Mouse (Mus musculus): Measurements from ENCODE around the gene Lims1.

GRCm38 (mm10) chr10:58393026-58394014, 70.1 kb downstream of the Lims1 start:
- TF ChIP-seq POLR2A (IDR thresholded peaks at IDR 0.05; ENCODE audit: low read depth, low read length) (no peak), CTCF (IDR thresholded peaks at IDR 0.05; ENCODE audit: borderline replicate concordance, insufficient read depth, low read length) (no peak)
